Mouse (Mus musculus): ENCODE results near the gene Mcm3ap. TPM values are rescaled to one million over a fixed set of nuclear protein-coding genes. Genes with fewer than 3 reads are reported as not detected.

Gene Mcm3ap
- polyA plus RNA-seq, 1 experiment from 2014 or later = 43.3 TPM

DNA sequence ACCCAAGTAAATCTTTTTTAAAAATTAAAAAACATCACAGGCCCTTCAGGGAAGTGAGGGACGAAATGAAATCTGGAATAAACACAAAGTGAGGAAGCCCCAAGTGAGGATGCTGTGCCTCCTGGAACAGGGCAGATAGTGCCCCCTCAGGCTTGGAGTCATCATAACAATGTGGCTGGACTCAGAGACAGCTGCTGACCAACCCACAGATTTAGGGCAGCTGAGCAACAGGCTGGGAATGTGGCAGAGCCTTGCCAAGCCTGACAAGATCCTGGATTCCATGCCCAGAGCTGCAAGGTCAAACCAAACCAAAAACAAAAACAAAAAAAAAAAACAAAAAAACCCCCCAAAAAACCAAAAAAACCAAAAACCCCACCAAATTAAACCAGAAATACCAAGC lies 7.5 kb upstream of the Mcm3ap start:
- Histone ChIP-seq H3K4me3 (no peak overlapping the region), H3K9me3 (replicated peaks) (peaks cover 16% of the 10 kb centered on the region), H3K4me1 (no peaks in the 10 kb centered on the region), H3K27me3 (replicated peaks) (no peaks in the 10 kb centered on the region), H3K27ac (no peak overlapping the region), H3K4me2 (no peak overlapping the region), H3K36me3 (peaks cover 37% of the 10 kb centered on the region), H3K9ac (no peak overlapping the region)
- no peak for ATAC-seq
- 66% methylated on average over 1 of the region's 1 CpGs for WGBS (ENCODE audit: insufficient replicate concordance)

DNA sequence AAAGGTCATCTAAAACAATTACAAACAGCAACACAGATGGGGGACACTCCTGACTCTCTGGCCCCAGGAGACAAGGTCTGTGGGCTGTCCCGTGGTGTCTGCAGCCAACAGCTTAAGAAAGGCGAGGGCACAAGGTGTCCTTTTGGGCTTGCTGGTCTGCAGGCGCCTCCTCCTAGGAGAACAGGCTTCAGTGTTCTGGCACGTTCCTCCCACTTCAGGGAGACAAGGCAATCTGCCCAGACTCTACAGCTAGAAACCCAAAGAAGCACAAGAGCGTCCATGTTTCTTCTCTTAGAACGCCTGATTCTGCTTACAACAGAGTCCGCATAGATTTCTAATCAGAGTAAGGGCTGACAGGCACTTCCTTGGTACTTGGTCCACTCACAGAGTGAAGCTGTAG lies 6.4 kb upstream of the Mcm3ap start:
- Histone ChIP-seq H3K9ac (no peak overlapping the region), H3K4me2 (no peak overlapping the region), H3K9me3 (replicated peaks) (peaks cover 16% of the 10 kb centered on the region), H3K27ac (no peak overlapping the region), H3K4me3 (no peak overlapping the region), H3K4me1 (no peaks in the 10 kb centered on the region), H3K27me3 (replicated peaks) (no peaks in the 10 kb centered on the region), H3K36me3 (peaks cover 39% of the 10 kb centered on the region)
- WGBS (ENCODE audit: insufficient replicate concordance) = 83% methylated on average over 7 of the region's 7 CpGs
- ATAC-seq = no peak

DNA sequence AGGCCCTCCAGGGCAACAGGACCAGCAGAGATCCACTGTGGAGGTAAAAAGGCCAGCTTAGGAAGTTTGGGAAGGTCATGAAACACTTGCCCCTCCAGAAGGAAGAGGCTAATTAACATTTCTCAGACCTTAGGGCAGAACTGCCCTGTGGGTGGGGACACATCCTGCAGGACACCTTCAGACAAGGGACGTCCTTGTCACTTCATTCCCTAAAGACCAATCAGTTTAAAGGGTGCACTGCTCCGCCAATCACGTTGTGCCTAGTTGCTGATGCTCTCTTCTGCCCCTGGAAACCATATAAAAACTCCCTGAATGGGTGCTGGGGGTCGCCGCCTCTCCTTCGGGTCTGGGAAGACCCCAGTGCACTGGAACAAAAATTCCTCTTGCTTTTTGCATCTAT lies 6.0 kb upstream of the Mcm3ap start:
- Histone ChIP-seq H3K36me3 (peaks cover 39% of the 10 kb centered on the region), H3K27ac (no peak overlapping the region), H3K27me3 (replicated peaks) (no peaks in the 10 kb centered on the region), H3K4me3 (no peak overlapping the region), H3K9me3 (replicated peaks) (peaks cover 16% of the 10 kb centered on the region), H3K9ac (no peak overlapping the region), H3K4me2 (no peak overlapping the region), H3K4me1 (peaks cover 3% of the 10 kb centered on the region)
- 81% methylated on average over 6 of the region's 6 CpGs for WGBS (ENCODE audit: insufficient replicate concordance)
- no peak for ATAC-seq

DNA sequence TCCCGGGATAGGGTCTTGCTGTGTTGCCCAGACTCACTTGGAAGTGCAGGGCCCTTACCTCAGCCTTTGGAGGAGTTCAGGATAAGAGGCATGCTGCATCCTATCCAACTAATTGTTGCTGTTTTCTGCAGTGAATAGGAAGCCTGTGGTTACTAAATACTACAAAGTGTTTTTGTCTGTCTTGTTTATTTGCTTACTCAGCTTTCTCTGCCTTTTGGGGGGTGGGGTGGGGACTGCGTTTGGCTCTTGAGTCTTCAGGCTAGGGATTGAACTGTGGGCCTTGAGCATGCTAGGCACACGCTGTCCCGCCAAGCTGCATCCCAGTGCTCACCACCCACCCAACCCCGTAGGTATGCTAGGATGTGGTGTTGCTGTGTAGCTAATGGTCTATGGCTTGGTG lies 5.0 kb downstream of the Mcm3ap start:
- Histone ChIP-seq H3K4me1 (peaks cover 24% of the 10 kb centered on the region; the same call in 1 of the 2 replicates), H3K9me3 (replicated peaks) (no peaks in the 10 kb centered on the region), H3K4me2 (no peak overlapping the region), H3K36me3 (peaks cover 86% of the 10 kb centered on the region), H3K27me3 (replicated peaks) (no peaks in the 10 kb centered on the region), H3K4me3 (no peak overlapping the region), H3K27ac (no peak overlapping the region), H3K9ac (no peak overlapping the region)
- 86% methylated on average over 5 of the region's 5 CpGs for WGBS (ENCODE audit: insufficient replicate concordance)
- ATAC-seq = no peak

DNA sequence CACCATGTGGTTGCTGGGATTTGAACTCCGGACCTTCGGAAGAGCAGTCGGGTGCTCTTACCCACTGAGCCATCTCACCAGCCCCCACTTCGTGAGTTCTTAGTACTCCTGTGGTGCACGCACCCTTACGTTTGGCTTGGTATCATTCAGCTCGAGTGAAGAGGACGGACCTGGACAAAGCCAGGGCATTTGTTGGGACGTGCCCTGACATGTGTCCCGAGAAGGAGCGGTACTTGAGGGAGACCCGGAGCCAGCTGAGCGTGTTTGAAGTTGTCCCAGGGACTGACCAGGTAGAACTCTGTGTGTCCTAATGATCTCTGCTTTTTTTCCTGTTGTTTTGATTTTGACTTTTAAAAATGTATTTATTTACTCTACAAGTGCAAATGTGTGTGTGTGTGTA lies 12.1 kb downstream of the Mcm3ap start:
- no peak for ATAC-seq
- Histone ChIP-seq H3K9ac (no peak overlapping the region), H3K4me3 (no peak overlapping the region), H3K27ac (no peak overlapping the region), H3K4me1 (no peaks in the 10 kb centered on the region), H3K36me3 (peaks cover 98% of the 10 kb centered on the region), H3K4me2 (no peak overlapping the region), H3K27me3 (replicated peaks) (no peaks in the 10 kb centered on the region), H3K9me3 (replicated peaks) (no peaks in the 10 kb centered on the region)
- 89% methylated on average over 13 of the region's 13 CpGs for WGBS (ENCODE audit: insufficient replicate concordance)

DNA sequence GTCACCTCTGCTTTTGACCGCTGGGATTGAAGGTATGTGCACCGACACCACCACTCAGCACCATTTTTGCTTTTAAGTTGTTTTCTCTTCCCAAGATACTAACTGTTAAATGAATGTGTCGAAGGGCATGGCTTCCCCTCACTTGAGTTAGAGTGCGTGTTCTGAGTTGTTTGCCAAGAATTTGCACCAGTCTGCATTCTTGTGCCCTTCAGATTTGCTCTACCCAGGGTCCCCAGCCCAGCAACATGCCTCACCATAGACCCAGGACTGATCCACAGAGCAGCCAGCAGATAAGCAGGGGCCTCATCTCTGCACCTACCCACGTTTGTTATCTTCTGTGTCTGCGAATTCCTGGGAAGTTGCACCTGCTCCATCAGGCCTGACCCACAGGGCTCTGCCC lies 12.8 kb downstream of the Mcm3ap start:
- peaks cover 98% of the 10 kb centered on the region for H3K36me3 ChIP-seq
- H3K9ac ChIP-seq = no peak overlapping the region

DNA sequence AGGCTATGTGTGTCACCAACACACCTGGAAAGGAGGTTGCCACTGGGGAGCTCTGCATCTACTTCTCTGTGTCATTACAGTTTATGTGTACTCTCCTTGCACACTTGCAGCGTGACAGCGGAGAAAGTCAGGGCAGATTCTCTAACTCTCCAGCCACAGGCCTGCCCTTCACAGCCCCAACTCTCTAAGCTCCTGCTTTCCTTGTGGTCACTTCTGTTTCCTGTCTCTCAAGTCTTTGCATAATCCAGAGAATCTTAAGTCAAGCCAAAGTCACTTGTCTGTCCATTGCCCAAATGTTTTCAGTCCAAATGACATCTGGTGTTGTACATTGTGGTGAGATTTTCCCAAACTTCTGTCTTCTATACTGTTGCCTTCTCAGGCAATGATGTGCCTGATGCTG lies 17.6 kb downstream of the Mcm3ap start:
- no peaks in the 10 kb centered on the region for H3K27me3 ChIP-seq (replicated peaks)
- no peak overlapping the region for H3K4me2 ChIP-seq
- H3K4me1 ChIP-seq = peaks cover 20% of the 10 kb centered on the region
- H3K9ac ChIP-seq = no peak overlapping the region
- H3K27ac ChIP-seq = peak overlapping the region; percentile 13; the same call in 1 of the 2 replicates
- H3K4me3 ChIP-seq = no peak overlapping the region
- H3K9me3 ChIP-seq (replicated peaks) = no peaks in the 10 kb centered on the region
- H3K36me3 ChIP-seq = peaks cover 99% of the 10 kb centered on the region
- no peak for ATAC-seq
- WGBS (ENCODE audit: insufficient replicate concordance) = 56% methylated on average over 2 of the region's 2 CpGs

More for the DNA sequence above, 12.8 kb downstream of the Mcm3ap start:
- no peak for ATAC-seq
- WGBS (ENCODE audit: insufficient replicate concordance) = 74% methylated on average over 6 of the region's 6 CpGs
- Histone ChIP-seq H3K27me3 (replicated peaks) (no peaks in the 10 kb centered on the region), H3K4me3 (no peak overlapping the region), H3K27ac (no peak overlapping the region), H3K4me1 (no peaks in the 10 kb centered on the region), H3K4me2 (no peak overlapping the region), H3K9me3 (replicated peaks) (no peaks in the 10 kb centered on the region)

DNA sequence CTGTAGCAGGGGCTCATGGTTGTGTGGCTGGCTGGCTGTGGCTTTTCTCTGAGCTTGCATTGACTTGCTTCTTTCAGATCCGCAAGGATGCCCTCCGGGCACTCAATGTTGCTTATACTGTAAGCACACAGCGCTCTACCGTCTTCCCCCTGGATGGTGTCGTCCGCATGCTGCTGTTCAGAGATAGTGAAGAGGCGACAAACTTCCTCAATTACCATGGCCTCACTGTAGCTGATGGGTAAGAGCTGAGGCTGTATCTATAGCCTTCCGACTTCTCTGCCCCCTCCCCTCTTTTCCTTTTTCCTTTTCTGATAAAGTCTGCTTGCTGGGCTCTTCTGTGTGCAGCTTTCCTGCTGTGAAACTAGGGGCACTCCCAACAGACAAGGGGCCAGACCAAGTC lies 19.5 kb downstream of the Mcm3ap start:
- Histone ChIP-seq H3K27ac (peak overlapping the region; percentile 73), H3K4me2 (peak overlapping the region; percentile 22; the same call in 1 of the 2 replicates), H3K27me3 (replicated peaks) (no peaks in the 10 kb centered on the region), H3K36me3 (peaks cover 92% of the 10 kb centered on the region), H3K9ac (no peak overlapping the region), H3K4me1 (peaks cover 27% of the 10 kb centered on the region), H3K9me3 (replicated peaks) (no peaks in the 10 kb centered on the region), H3K4me3 (no peak overlapping the region)
- peak; percentile 84 for ATAC-seq
- 28% methylated on average over 8 of the region's 8 CpGs for WGBS (ENCODE audit: insufficient replicate concordance)

DNA sequence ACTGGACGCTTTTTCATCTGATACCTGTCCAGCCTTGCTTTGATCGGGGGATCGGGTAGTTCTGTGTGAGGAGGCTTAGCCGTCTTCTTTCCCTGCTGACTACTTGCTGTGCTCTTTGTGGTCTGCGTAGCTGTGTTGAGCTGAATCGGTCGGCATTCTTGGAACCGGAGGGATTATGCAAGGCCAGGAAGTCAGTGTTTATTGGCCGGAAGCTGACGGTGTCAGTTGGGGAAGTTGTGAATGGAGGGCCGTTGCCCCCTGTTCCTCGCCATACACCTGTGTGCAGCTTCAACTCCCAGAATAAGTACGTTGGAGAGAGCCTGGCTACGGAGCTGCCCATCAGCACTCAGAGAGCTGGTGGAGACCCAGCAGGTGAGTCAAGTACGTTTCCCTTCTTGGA lies 20.5 kb downstream of the Mcm3ap start:
- 65% methylated on average over 15 of the region's 15 CpGs for WGBS (ENCODE audit: insufficient replicate concordance)
- no peak overlapping the region for H3K4me3 ChIP-seq
- H3K4me1 ChIP-seq = peaks cover 37% of the 10 kb centered on the region

DNA sequence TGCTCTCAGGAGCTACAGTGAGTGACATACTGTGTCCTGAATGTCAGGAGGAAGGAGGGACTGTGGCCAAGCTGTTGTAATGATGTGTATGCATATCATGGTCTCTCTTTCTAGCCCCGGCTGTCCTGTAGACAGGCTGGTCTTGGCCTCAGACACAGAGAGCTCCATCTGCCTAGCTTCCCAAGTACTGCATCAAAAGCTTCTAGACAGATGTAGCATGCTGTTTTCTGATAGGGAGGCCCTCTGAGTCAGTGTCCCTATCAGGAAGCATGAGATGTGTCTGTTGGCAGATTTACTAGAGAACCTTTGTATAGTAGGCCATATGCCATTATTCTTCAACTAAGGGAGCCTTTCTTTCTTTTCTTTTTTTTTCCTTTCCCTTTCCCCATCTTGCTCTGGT lies 24.8 kb downstream of the Mcm3ap start:
- Histone ChIP-seq H3K4me1 (peaks cover 45% of the 10 kb centered on the region), H3K36me3 (peaks cover 87% of the 10 kb centered on the region), H3K9me3 (replicated peaks) (no peaks in the 10 kb centered on the region), H3K27me3 (replicated peaks) (no peaks in the 10 kb centered on the region), H3K27ac (no peak overlapping the region), H3K9ac (no peak overlapping the region), H3K4me3 (no peak overlapping the region), H3K4me2 (no peak overlapping the region)
- 27% methylated on average over 1 of the region's 1 CpGs for WGBS (ENCODE audit: insufficient replicate concordance)
- peak; percentile 86 for ATAC-seq

More for the DNA sequence above, 20.5 kb downstream of the Mcm3ap start:
- Histone ChIP-seq H3K36me3 (peaks cover 92% of the 10 kb centered on the region), H3K27me3 (replicated peaks) (no peaks in the 10 kb centered on the region), H3K9ac (no peak overlapping the region), H3K9me3 (replicated peaks) (no peaks in the 10 kb centered on the region), H3K27ac (no peak overlapping the region), H3K4me2 (no peak overlapping the region)
- ATAC-seq = no peak

DNA sequence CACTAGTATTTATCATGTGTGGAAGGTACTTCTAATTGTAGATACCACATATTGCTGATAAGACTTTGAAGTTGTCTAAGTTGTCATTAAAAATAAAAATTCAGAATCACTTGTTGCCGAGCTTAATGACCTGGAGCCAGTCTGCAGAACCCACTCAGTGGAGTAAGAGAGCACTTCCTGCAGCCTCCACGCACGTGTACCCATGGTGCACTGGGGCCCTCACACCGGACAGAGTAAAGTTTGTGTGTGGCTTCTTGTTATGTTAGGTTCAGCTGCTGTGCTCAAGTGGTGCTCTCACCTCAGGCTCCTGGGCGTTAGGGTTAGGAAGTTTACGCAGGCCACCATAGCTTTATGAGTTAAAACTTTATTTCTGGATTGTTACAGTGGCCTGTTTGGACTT lies 26.8 kb downstream of the Mcm3ap start:
- peak overlapping the region; percentile 46 for H3K27ac ChIP-seq
- WGBS (ENCODE audit: insufficient replicate concordance) = 77% methylated on average over 6 of the region's 6 CpGs
- no peak for ATAC-seq

DNA sequence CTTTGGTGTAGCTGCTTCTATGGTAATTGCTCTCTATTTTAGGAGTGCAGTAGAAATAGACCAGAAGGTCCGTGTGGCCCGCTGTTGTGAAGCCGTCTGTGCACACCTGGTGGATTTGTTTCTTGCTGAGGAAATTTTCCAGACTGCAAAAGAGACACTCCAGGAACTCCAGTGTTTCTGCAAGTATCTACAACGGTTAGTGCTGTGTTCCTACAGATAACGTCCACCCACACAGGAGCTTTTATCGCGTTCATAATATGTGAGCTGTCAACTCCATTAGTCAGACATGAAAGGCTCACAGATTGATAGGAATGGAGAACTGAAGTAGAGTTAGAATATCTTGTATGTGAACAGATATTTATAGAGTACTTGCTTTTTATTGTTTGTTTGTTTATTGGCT lies 27.6 kb downstream of the Mcm3ap start:
- peak overlapping the region; percentile 46 for H3K27ac ChIP-seq
- peak overlapping the region; percentile 14; the same call in 1 of the 2 replicates for H3K4me2 ChIP-seq
- no peak overlapping the region for H3K4me3 ChIP-seq
- WGBS (ENCODE audit: insufficient replicate concordance) = 48% methylated on average over 7 of the region's 7 CpGs
- H3K4me1 ChIP-seq = peaks cover 38% of the 10 kb centered on the region
- ATAC-seq = 0 out of 2 replicates have a peak, but pooled peaks have one; percentile 37
- H3K27me3 ChIP-seq (replicated peaks) = no peaks in the 10 kb centered on the region
- no peak overlapping the region for H3K9ac ChIP-seq
- H3K36me3 ChIP-seq = peaks cover 87% of the 10 kb centered on the region
- H3K9me3 ChIP-seq (replicated peaks) = no peaks in the 10 kb centered on the region

More for the DNA sequence above, 26.8 kb downstream of the Mcm3ap start:
- no peaks in the 10 kb centered on the region for H3K9me3 ChIP-seq (replicated peaks)
- H3K9ac ChIP-seq = no peak overlapping the region
- H3K36me3 ChIP-seq = peaks cover 87% of the 10 kb centered on the region
- no peak overlapping the region for H3K4me3 ChIP-seq
- no peaks in the 10 kb centered on the region for H3K27me3 ChIP-seq (replicated peaks)
- peaks cover 38% of the 10 kb centered on the region for H3K4me1 ChIP-seq
- H3K4me2 ChIP-seq = no peak overlapping the region

DNA sequence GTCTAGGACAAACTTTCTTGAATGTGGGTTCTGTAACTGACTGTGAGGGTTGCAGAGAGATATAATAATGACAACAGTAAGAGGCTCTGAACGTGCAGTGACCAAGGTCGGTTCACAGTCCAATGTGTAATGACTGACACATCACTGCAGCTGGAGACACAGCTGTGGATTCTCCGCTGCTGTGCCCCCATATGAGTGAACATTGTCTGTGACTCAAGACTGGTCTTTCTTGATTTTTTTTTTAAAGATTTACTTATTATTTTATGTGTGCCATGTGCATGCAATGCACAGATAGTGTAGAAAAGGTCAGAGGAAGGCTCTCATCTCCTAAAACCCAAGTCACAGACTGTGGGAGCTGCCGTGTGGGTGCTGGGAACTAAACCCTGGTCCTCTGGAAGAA lies 28.8 kb downstream of the Mcm3ap start:
- Histone ChIP-seq H3K9me3 (replicated peaks) (no peaks in the 10 kb centered on the region), H3K36me3 (peaks cover 94% of the 10 kb centered on the region), H3K27ac (no peak overlapping the region), H3K9ac (no peak overlapping the region), H3K4me3 (no peak overlapping the region), H3K4me1 (peaks cover 38% of the 10 kb centered on the region), H3K27me3 (replicated peaks) (no peaks in the 10 kb centered on the region), H3K4me2 (no peak overlapping the region)
- no peak for ATAC-seq
- 90% methylated on average over 4 of the region's 4 CpGs for WGBS (ENCODE audit: insufficient replicate concordance)
